Mouse (Mus musculus): ENCODE results near the gene T. TPM values are rescaled to one million over a fixed set of nuclear protein-coding genes. Genes with fewer than 3 reads are reported as not detected.

The T gene
- polyA plus RNA-seq, 1 experiment from 2014 or later: 0.93 TPM

DNA sequence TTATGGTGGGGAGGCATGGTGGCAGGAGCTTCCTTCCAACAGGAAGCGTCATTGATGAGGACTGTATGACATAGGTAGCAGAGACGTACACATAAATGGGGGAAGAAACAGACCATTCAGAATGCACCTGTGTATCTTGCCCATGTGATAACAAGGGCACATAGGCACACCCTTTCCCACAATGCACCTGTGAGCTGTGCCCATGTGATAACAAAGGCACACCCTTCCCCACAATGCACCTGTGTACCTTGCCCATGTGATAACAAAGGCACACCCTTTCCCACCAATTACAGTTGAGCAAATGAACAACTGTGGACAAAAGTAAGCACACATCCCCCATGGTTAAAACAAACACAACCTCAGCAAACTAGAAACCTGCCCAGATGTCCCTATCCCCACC, 23.9 kb upstream of the T start:
- Histone ChIP-seq H3K27me3 (ENCODE audit: low read depth, poor library complexity, severe bottlenecking) (peaks cover 28% of the 10 kb centered on the region), H3K36me3 (no peaks in the 10 kb centered on the region), H3K9me3 (replicated peaks) (no peaks in the 10 kb centered on the region), H3K4me3 (no peak overlapping the region), H3K4me1 (peaks cover 60% of the 10 kb centered on the region), H3K27ac (no peak overlapping the region)
- no peak for DNase-seq (ENCODE audit: low spot score)
- 88% methylated on average over 2 of the region's 2 CpGs for WGBS

- no peaks in the 10 kb centered on the region for H3K9me3 ChIP-seq (replicated peaks)
- peaks cover 40% of the 10 kb centered on the region for H3K4me1 ChIP-seq
- no peaks in the 10 kb centered on the region for H3K36me3 ChIP-seq
- no peak overlapping the region for H3K4me3 ChIP-seq
- H3K27me3 ChIP-seq (ENCODE audit: low read depth, poor library complexity, severe bottlenecking): peaks cover 31% of the 10 kb centered on the region
- H3K27ac ChIP-seq: no peak overlapping the region
- no peak for DNase-seq (ENCODE audit: low spot score)
- 47% methylated on average over 5 of the region's 5 CpGs for WGBS
Measured at GRCm38 (mm10) chr17:8413656-8414055, 20.6 kb upstream of the T start.

DNA sequence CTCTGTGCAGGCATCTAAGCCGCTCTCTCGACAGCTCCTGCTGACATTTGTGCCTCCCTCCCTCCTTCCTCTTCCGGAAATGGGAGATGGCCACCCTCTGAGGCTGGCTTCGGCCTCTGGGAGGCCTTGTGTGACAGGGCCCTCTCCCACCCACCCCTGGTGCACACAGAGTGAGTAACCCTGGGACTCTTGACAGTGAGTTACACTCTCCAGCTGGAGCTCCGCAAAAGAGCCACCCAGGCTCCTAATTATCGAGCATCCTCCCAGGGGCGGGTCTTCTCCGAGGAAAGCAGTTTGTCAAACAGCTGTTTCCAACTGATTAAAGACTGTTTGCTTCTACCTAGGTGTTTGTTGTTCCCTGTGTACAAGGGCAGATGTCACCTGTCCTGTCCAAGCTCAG, 18.7 kb upstream of the T start:
- Histone ChIP-seq H3K27me3 (ENCODE audit: low read depth, poor library complexity, severe bottlenecking) (peaks cover 31% of the 10 kb centered on the region), H3K27ac (peak overlapping the region; percentile 54), H3K4me1 (peaks cover 23% of the 10 kb centered on the region), H3K36me3 (no peaks in the 10 kb centered on the region), H3K4me3 (no peak overlapping the region), H3K9me3 (replicated peaks) (no peaks in the 10 kb centered on the region)
- WGBS: 4% methylated on average over 8 of the region's 8 CpGs
- DNase-seq (ENCODE audit: low spot score): no peak

DNA sequence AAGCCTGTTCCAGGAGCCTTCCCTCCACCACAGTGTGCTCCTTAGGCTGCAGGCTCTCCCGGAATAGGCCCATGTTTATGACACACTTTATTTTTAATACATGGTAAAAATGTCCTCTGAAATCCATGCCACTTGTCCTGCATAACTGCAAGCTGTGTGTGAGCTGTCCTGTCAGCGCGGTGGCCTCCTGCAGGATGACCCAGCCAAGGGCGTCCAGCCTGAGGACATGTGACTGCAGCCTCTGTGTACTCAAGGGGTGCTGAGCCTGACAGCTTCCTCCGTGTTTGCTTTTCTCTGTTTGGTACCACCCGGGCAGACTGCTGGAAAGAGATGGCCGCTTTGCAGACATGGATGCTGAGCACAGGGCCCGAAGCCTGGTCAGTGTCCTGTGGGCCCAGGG, 17.4 kb upstream of the T start:
- Histone ChIP-seq H3K36me3 (no peaks in the 10 kb centered on the region), H3K4me3 (no peak overlapping the region), H3K27me3 (ENCODE audit: low read depth, poor library complexity, severe bottlenecking) (peaks cover 27% of the 10 kb centered on the region), H3K27ac (0 out of 2 replicates have a peak overlapping the region, but pooled peaks have one; percentile 7), H3K9me3 (replicated peaks) (no peaks in the 10 kb centered on the region), H3K4me1 (peaks cover 27% of the 10 kb centered on the region)
- DNase-seq (ENCODE audit: low spot score): peak; percentile 25
- WGBS: 65% methylated on average over 8 of the region's 8 CpGs

DNA sequence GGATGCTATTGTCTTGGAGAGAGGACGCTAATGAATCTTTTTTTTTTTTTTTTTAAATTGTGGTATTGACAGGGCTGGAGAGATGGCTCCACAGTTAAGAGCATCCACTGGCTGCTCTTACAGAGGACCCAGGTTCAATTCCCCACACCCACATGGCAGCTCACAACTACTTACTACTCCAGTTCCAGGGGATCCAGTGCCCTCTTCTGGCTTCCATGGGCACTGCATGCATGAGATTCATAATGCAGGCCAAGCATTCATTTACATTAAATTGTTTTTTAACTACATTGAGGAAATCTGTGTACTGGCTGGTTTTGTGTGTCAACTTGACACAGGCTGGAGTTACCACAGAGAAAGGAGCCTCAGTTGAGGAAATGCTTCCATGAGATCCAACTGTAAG, 13.5 kb upstream of the T start:
- no peak overlapping the region for H3K4me3 ChIP-seq
- H3K27ac ChIP-seq: no peak overlapping the region
- 73% methylated on average over 1 of the region's 1 CpGs for WGBS
- no peak for DNase-seq (ENCODE audit: low spot score)
- H3K9me3 ChIP-seq (replicated peaks): no peaks in the 10 kb centered on the region
- H3K4me1 ChIP-seq: peaks cover 8% of the 10 kb centered on the region
- 0 out of 2 replicates have a peak, but pooled peaks cover 3% of the 10 kb centered on the region for H3K27me3 ChIP-seq (ENCODE audit: low read depth, poor library complexity, severe bottlenecking)
- H3K36me3 ChIP-seq: no peaks in the 10 kb centered on the region

DNA sequence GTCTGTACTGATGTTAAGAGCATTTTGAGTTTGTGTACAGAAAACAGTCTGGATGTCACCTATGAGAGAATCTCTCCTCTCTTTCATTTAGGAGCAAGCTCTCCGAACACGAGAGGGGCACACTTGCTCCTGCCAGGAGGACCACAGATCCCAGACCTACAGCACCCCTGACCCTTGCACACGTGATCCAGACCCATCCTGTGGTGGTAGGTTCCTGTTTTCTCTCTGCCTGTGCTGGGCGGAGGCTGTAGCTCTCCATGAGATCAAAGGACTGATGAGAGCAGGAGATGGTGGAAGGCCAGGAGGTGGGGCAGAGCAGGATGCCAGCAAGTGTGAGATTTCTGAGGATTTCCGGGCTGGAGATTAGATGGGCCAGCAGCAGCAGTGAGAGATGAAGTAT, 12.7 kb upstream of the T start:
- Histone ChIP-seq H3K27ac (no peak overlapping the region), H3K4me3 (no peak overlapping the region), H3K4me1 (peaks cover 4% of the 10 kb centered on the region; the same call in 1 of the 2 replicates), H3K36me3 (no peaks in the 10 kb centered on the region), H3K27me3 (ENCODE audit: low read depth, poor library complexity, severe bottlenecking) (peaks cover 4% of the 10 kb centered on the region; the same call in 1 of the 2 replicates), H3K9me3 (replicated peaks) (no peaks in the 10 kb centered on the region)
- 14% methylated on average over 5 of the region's 5 CpGs for WGBS
- no peak for DNase-seq (ENCODE audit: low spot score)

- H3K4me1 ChIP-seq: peaks cover 4% of the 10 kb centered on the region; the same call in 1 of the 2 replicates
- no peaks in the 10 kb centered on the region for H3K9me3 ChIP-seq (replicated peaks)
- no peak overlapping the region for H3K27ac ChIP-seq
- no peak overlapping the region for H3K4me3 ChIP-seq
- DNase-seq (ENCODE audit: low spot score): peak; percentile 53
- peaks cover 18% of the 10 kb centered on the region for H3K27me3 ChIP-seq (ENCODE audit: low read depth, poor library complexity, severe bottlenecking)
- 63% methylated on average over 2 of the region's 2 CpGs for WGBS
- H3K36me3 ChIP-seq: no peaks in the 10 kb centered on the region
Measured at GRCm38 (mm10) chr17:8423283-8423682, 10.9 kb upstream of the T start.

DNA sequence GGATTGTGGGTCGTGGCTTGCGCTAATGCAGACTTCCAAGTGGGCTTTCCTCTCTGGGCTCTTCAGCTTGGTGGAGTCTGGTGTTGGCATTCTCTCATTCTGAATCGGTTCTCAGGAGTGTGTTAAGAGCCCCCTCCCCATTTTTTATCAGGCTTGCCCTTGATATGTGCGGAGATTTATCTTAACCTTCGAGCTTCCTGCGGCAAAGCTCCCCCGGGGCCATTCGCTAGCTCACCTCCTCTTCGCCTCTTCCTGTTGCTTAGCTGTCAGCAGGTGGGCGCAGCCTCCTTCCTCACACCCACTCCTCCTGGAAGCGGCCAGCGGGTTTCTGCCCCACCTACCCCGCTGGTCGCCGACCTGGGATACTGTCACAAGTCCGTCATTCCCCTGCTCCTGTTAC, 4.8 kb upstream of the T start:
- Histone ChIP-seq H3K4me1 (peaks cover 35% of the 10 kb centered on the region), H3K9me3 (replicated peaks) (no peaks in the 10 kb centered on the region), H3K4me3 (no peak overlapping the region), H3K27ac (no peak overlapping the region), H3K27me3 (ENCODE audit: low read depth, poor library complexity, severe bottlenecking) (peaks cover 79% of the 10 kb centered on the region), H3K36me3 (no peaks in the 10 kb centered on the region)
- 1% methylated on average over 16 of the region's 16 CpGs for WGBS
- DNase-seq (ENCODE audit: low spot score): no peak

DNA sequence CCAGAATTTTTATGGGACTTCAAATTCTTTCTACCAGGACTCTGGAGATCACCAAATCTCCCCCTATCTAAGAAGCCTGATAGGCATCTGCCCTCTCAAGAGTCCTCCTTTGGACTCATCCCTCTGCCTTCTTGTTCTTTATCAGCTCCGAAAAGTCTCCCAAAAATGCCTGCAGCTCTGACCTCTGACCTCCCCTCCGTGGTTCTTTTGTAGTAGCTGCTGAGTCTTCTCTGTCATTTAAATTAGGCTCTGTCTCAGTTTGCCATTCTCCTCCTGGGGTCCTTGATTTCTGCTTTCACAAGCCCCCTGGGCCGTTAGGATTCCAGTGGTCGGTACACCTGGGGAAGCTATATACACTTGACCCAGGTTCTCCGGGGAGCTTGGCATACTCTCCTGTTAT, 4.3 kb upstream of the T start:
- H3K36me3 ChIP-seq: no peaks in the 10 kb centered on the region
- DNase-seq (ENCODE audit: low spot score): no peak
- WGBS: 2% methylated on average over 5 of the region's 5 CpGs
- H3K27ac ChIP-seq: no peak overlapping the region
- H3K4me3 ChIP-seq: no peak overlapping the region
- peaks cover 40% of the 10 kb centered on the region for H3K4me1 ChIP-seq
- H3K9me3 ChIP-seq (replicated peaks): no peaks in the 10 kb centered on the region
- peaks cover 84% of the 10 kb centered on the region for H3K27me3 ChIP-seq (ENCODE audit: low read depth, poor library complexity, severe bottlenecking)

GRCm38 (mm10) chr17:8432179-8432800, 1.9 kb upstream of the T start:
- no peaks in the 10 kb centered on the region for H3K9me3 ChIP-seq (replicated peaks)
- no peaks in the 10 kb centered on the region for H3K36me3 ChIP-seq
- H3K4me3 ChIP-seq: peak overlapping the region; percentile 55; the same call in 1 of the 2 replicates
- H3K27ac ChIP-seq: no peak overlapping the region
- peaks cover 100% of the 10 kb centered on the region for H3K27me3 ChIP-seq (ENCODE audit: low read depth, poor library complexity, severe bottlenecking)
- under 1% methylated on average over 17 of the region's 17 CpGs for WGBS
- peak; percentile 41 for DNase-seq (ENCODE audit: low spot score)
- H3K4me1 ChIP-seq: peaks cover 46% of the 10 kb centered on the region

DNA sequence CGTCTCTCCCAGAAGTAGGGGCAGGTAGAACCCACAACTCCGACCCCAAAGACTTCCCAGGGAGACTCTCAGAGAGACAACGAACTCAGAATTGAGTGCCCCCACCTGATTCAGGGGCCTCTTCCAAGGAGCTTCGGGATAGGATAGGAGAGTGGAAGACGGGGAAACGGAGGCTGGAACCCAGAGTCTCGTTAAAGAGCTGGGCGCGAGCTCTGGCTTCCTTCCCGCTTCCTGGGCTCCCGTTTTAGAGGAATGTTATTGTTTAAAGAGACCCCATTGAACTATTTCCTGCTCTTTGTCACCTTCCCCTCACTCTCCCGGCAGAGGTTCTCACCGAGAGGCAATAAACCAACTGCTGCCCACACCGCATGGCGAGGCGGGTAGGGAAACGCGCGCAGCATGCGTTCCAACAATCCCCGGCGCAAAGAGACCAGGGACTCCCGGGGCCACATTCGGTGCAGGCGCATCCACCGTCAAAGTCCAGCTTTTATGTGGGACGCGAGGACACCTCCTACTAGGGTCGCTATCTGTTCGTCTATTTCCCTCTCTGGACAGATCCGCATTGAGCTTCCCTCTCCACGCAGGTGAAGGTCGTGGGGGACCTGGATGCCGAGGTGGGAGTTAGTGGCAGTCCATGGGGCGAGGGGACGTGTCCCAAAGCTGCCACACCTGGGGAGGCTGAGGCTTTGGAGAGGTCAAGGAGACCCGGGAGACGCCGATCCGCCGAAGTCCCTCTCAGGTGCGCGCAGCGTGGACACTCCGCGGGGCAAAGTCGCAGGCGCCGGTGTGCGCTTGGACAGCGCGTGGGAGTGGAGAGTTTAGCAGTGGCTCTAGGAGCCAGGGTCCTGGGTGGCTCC, 874 bp upstream of the T start:
- H3K27me3 ChIP-seq (ENCODE audit: low read depth, poor library complexity, severe bottlenecking): peaks cover 100% of the 10 kb centered on the region
- peak; percentile 61 for DNase-seq (ENCODE audit: low spot score)
- peak overlapping the region; percentile 71 for H3K27ac ChIP-seq
- H3K36me3 ChIP-seq: no peaks in the 10 kb centered on the region
- H3K4me1 ChIP-seq: peaks cover 46% of the 10 kb centered on the region
- H3K9me3 ChIP-seq (replicated peaks): no peaks in the 10 kb centered on the region
- under 1% methylated on average over 52 of the region's 52 CpGs for WGBS
- peak overlapping the region; percentile 55 for H3K4me3 ChIP-seq

- no peak for DNase-seq (ENCODE audit: low spot score)
- peaks cover 96% of the 10 kb centered on the region for H3K27me3 ChIP-seq (ENCODE audit: low read depth, poor library complexity, severe bottlenecking)
- WGBS: 27% methylated on average over 7 of the region's 7 CpGs
- no peaks in the 10 kb centered on the region for H3K36me3 ChIP-seq
- no peaks in the 10 kb centered on the region for H3K9me3 ChIP-seq (replicated peaks)
- H3K4me3 ChIP-seq: no peak overlapping the region
- no peak overlapping the region for H3K27ac ChIP-seq
- peaks cover 36% of the 10 kb centered on the region for H3K4me1 ChIP-seq
Measured at GRCm38 (mm10) chr17:8436184-8436583, 2.0 kb downstream of the T start.

DNA sequence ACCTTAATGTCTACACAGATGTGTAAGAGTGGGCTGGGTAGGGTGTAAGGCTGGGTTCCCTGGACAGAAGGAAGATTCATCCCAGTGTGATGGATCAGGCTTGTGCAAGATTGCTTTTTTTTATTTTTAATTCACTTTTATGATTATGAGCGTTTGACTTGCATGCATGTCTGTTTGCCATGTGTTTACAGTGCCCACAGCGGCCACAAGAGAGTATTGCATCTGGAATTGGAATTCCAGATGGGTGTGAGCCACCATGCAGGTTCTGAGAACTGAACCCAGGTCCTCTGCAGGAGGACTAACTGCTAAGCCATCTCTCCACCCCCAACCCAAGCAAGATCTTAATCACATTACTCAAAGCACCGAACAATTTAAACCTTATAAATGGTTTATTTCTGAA, 9.8 kb downstream of the T start:
- 58% methylated on average over 3 of the region's 3 CpGs for WGBS
- no peaks in the 10 kb centered on the region for H3K9me3 ChIP-seq (replicated peaks)
- no peaks in the 10 kb centered on the region for H3K36me3 ChIP-seq
- peaks cover 29% of the 10 kb centered on the region for H3K27me3 ChIP-seq (ENCODE audit: low read depth, poor library complexity, severe bottlenecking)
- peaks cover 5% of the 10 kb centered on the region for H3K4me1 ChIP-seq
- H3K4me3 ChIP-seq: no peak overlapping the region
- no peak overlapping the region for H3K27ac ChIP-seq
- DNase-seq (ENCODE audit: low spot score): peak; percentile 12

Data from limb, embryonic 10.5 days (tissue).